Mouse (Mus musculus): ENCODE measurements around the gene Acbd4.

DNA sequence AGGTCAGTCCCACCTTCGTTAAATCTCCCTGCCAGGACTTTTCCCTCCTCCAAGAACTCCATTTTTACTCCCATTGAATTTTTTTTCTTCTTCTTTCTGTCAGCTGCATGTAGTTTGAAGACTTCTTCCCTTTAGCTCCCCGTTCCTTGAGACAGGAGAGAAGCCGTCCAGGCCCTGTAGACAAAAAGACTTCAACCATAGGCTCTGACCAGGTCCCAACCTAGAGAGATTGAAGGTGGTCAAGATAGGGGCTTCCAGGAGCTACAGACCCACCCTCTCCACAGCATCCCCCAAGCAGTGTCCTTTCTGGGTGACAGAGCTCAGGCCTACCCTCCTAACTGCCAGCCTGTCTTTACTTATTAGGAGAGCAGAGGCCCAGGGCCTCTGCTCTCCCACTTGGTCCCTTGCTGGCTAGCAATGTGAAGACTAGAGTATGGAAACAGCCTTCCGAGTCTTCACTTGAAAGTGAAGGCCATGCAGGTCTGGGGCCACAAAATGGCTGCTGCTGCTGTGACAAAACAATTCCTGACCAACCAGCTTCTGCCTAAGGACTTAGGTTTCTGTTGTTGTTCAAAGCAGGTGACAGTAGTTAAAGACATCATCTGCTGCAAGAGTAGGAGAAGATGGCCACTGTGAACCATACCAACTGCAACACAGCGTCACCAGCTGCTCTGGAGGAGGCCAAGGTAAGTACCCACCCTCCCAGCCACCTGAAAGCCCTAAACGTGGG, 32.1 kb downstream of the Acbd4 start:
- TF ChIP-seq CTCF (IDR thresholded peaks at IDR 0.05 in 2 of 3, conservative IDR thresholded peaks at IDR 0.05 in 1 of 3; ENCODE audit: control insufficient read depth in 1 of 3, insufficient read depth in 1 of 3, low read depth in 2 of 3, low read length in 3 of 3, poor library complexity in 1 of 3, severe bottlenecking in 1 of 3) (no peak), BHLHE40 (IDR thresholded peaks at IDR 0.05; ENCODE audit: borderline replicate concordance, low read depth, low read length) (no peak), POLR2AphosphoS5 (IDR thresholded peaks at IDR 0.05; ENCODE audit: borderline replicate concordance, low read depth, low read length) (no peak), ELF1 (IDR thresholded peaks at IDR 0.05; ENCODE audit: low read depth, low read length) (no peak), ZC3H11A (IDR thresholded peaks at IDR 0.05; ENCODE audit: low read depth, low read length) (peak; percentile 34; the same call in 1 of the 2 replicates), POLR2A (IDR thresholded peaks at IDR 0.05; ENCODE audit: control insufficient read depth in 1 of 2, insufficient read depth in 1 of 2, low read depth in 1 of 2, low read length in 2 of 2, poor library complexity in 1 of 2) (peak in 1 of 2 experiments; percentile 1; a peak in 1 of 4 replicates), RAD21 (IDR thresholded peaks at IDR 0.05; ENCODE audit: low read depth, low read length) (no peak), GATA1 (IDR thresholded peaks at IDR 0.05; ENCODE audit: low read depth, low read length) (no peak; the same call in 1 of the 2 replicates), NRF1 (IDR thresholded peaks at IDR 0.05; ENCODE audit: insufficient read depth, low read depth, low read length, poor library complexity, severe bottlenecking) (no peak), SMC3 (IDR thresholded peaks at IDR 0.05; ENCODE audit: low read depth, low read length) (no peak), MYB (IDR thresholded peaks at IDR 0.05; ENCODE audit: low read depth, low read length) (no peak), E2F4 (IDR thresholded peaks at IDR 0.05; ENCODE audit: borderline replicate concordance, low read depth, low read length) (no peak), MXI1 (IDR thresholded peaks at IDR 0.05; ENCODE audit: low read depth, low read length) (no peak; the same call in 1 of the 2 replicates)

Measured in MEL (cell line).